Mouse (Mus musculus): ENCODE measurements around the gene Prrg2.
A peak's percentile ranks its signal among the peaks of the same experiment; 100 is the strongest.

Gene Prrg2

DNA sequence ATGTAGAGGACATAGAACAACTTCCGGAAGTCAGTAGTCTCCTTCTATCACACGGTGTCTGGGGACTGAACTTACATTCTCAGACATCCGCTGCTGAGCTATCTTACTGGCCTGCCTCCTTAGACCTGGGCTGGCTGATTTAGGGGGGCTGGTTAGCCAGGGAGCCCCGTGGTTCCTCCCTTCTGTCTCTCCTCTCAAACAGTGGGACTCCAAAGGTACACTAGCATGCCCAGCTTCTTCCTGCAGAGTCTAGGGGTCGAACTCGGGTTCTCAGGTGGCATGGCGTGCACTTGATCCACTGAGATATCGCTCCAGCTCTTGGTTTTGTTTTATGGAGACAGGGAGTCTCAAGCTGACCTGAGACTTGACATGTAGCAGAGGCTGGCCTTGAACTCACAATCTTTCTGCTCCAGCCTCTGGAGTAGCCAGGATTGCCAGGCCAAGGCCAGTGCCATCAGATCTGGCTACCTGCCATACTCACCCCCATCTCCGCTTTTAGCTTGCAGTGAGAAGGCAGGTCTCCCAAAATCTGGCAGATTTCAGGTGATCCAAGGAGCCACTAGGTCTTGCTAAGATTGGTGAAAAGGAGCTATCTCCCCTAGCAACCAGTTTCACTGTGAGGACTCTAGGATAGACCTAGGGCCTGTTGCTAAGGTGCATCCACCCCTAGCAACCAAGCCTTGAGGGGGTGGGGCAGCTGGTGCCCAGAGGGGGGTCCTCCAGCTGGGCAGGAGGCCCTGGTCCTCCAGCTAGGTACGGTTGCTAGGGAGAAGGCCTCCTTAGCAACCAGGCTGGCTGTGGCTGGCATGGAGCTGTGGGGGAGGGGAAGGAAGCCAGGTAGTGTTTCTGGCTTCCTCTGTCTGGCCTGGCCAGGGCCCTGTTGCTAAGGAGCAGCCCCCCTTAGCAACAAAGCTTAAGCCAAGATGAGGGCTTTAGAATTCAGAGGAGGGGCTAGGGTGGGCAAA is 3.6 kb downstream of the Prrg2 start:
- peak in 1 of 2 experiments; percentile 58 for DNase-seq (ENCODE audit: low spot score in 2 of 2)

DNA sequence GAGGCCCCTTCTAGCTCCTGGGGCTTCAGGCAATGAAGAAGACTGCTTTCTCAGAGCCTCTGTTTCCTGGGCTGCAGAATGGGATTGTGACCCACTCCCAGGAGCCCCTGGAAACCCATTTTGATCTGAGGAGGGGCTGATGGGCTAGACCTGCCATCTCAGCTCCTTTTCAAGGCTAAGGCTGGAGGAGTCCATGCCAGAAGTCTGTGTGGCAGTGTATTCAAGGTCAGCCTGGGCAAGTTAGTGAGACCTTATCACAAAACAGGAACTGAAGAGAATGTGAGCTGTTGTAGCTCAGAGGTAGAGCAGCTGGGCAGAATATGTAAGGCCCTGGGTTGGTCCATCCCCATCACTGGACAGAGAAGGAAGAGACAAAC is 5.5 kb downstream of the Prrg2 start:
- no peak for DNase-seq (ENCODE audit: low spot score in 2 of 2)

DNA sequence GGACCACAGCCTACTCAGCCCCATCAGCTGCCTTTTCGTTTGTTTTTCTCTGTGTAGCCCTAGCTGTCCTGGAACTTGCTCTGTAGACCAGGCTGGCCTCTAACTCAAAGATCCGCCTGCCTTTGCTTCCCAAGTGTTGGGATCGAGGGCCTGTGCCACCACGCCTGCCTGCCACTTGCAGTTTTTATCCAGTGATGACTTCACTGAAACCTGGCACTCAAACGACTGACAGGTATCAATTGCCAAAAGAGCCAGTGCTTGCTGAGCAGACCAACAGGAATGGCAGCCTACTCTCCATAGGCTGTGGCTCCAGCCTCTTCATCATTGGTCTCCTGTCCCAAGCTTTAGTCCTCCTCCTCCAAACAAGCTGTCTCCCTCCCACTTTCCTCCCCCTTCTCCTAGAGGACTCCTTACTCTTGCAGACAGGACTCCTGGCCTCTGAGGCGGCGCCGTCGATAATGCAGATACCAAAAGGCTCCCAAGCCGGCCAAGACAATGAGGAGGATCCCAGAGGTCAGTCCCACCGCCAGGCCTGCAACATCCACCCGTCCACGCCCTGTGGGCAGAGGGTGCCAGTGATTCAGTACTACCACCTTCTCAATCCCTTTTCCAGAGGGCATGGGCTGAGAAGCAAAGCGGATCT is 6.0 kb downstream of the Prrg2 start:
- DNase-seq (ENCODE audit: low spot score in 2 of 2) = peak in 1 of 2 experiments; percentile 57

DNA sequence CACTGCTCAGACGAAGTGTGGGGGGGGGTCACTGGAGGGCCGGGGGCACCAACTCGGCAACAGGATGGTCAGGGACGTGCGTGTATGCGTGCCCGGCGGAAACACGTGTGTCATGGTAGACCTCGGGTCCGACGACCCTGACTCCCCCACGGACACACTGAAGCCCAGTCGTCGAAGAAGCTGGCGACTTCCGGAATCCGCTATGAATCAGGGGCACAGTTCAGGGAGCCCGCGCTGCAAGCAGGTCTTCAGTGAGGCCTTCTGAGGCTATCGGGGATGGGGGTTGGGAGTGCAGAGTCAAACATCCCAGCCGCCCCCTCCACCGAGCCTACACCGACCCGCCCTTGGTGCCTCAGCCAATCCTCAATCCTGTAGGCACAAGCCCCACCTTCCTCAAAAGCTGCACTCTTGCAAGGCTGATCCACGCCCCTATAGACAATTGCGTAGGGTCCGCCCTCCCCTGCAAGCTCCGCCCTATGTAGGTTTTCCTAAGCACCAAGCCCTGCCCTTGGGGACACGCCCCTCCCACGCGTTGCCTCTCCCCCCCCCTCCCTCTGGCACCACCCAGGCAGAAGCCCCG is 8.5 kb downstream of the Prrg2 start:
- peak; percentile 90 for DNase-seq (ENCODE audit: low spot score in 2 of 2)

DNA sequence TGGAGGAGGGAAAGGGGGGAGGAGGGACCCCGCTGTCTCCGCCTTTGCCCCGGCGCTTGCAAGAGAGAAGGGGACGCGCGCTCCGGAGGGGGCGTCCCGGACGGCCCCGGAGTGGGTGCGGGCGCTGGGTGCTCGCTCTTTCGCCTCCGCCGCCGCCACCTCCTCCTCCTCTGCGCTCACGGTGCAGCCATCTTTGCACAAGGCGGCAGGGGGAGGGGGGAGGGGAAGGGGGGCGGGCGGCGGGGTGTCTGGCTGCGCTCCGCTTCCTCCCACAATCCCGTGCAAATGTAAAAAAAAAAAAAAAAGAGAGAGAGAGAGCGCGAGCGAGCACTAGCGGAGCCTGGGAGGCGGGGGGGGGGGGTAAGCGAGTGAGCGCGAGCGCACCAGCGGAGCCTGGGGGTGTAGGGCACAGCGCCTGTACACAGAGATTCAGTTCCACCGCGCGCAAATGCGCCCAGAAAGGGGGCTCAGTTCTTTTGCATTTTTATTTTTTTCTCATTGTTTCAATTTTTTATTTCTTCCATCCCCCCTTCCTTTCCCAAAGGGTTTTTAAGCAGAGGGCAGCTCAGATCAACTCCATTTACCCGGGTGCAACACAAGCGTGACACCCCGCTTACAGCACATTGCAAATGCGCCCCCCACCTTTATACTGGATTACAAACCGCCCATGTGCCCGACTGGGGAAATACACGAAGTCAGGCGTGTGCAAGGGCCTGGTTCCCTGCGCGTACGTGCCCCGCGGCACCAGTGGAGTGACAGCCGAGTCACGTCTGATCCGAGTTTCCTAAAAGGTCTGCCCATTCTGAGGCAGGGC is 9.2 kb downstream of the Prrg2 start:
- peak; percentile 68 to 85 for DNase-seq (ENCODE audit: low spot score in 2 of 2)

DNA sequence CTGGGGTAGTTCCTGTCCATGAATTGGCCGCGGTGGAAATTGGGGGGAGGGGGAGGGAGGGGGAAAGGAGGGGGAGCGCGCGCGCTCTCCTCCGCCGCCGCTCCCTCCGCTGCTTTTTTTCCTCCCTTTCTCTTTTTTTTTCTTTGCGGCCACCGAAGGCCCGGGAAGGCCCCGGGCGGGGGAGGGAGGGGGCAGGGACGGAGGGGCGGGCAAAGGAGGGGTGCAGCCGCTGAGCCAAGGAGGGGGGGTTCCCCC is 9.7 kb downstream of the Prrg2 start, which contains the start of gene Prr12:
Gene Prr12 (minus strand): TSS at position 20 of the 255 bp plus-strand sequence.
- DNase-seq (ENCODE audit: low spot score in 2 of 2) = no peak

DNA sequence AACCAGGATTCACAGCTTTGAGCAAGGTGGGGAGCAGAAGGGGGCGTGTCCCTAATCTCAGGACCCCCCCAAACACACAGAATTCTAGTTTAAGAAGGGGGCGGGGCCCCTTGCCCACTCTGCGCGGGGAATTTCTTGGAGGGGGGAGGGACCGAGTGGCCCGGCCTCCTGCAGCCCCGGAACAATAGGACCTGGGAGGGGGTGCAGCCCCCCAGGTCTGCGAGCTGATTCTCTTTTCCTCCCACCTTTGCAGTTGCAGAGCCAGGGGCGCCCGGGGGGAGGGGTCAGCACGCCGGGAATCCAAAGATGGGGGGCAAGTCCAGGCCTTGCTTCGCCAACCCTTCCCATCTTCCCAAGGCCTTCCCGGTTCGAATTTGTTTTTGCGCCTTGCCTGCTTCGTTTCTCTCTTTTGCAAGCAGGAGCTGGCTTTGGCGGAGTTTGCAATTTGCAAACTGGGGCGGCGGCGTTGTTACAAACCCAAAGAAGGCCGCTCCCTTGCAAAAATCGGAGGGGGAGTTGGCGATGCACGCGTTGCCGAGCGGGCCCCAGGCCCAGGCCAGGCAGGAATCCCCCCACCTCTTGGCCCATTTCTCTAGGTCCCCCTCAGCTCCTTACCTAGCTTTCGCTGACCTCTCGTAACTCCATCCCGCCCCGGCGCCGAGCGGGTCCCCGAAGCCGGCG is 10.2 kb downstream of the Prrg2 start:
- DNase-seq (ENCODE audit: low spot score in 2 of 2) = peak in 1 of 2 experiments; percentile 74

DNA sequence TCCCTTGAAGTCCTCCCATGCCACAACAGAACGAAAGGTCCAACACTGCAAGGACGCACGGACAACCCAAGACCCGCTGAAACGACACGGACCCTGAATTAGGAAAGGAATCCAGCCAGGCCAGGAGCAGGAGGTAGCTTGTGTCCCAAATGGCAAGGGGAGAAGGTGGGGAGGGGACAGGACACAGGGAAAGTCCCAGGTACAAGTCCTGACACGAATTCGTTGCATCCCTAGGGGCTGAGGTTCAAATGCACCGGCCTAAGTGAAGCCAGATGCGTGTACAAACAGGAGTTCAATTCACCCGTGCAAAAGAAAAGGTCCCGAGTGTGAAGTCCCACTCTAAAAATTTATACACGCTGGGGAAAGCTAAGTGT is 10.9 kb downstream of the Prrg2 start:
- peak in 1 of 2 experiments; percentile 62 for DNase-seq (ENCODE audit: low spot score in 2 of 2)

DNA sequence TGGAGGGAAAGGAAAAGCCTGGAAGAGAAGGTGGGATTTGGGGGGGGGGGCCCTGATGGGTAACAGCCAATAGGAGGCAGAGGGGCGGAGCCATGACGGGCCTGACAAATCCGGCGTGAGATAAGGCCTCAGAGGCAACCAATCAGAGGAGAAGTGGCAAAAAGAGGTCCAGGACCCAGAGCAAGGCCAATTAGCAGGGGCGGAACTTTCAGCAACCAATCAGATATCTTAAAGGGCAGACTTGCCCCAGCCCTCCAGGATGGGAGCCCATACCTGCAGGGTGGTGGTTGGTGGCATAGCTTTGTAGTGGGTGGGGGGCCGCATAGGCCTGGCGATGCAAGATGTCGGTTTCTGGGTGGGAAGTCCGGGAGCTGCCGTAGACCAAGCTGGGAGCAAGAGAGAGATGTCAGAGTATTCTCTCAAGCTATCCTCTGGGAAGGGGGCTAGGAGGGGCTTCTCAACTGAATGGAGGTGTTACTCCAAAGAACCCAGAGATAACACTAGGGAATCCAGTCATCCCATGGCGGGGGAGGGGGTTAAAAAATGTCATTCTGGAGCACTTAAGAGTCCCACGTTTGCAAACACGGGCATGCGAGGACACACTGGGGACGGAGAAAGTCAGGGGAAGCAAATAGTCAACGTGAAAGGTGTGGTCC is 11.4 kb downstream of the Prrg2 start:
- DNase-seq (ENCODE audit: low spot score in 2 of 2) = peak; percentile 60 to 67

DNA sequence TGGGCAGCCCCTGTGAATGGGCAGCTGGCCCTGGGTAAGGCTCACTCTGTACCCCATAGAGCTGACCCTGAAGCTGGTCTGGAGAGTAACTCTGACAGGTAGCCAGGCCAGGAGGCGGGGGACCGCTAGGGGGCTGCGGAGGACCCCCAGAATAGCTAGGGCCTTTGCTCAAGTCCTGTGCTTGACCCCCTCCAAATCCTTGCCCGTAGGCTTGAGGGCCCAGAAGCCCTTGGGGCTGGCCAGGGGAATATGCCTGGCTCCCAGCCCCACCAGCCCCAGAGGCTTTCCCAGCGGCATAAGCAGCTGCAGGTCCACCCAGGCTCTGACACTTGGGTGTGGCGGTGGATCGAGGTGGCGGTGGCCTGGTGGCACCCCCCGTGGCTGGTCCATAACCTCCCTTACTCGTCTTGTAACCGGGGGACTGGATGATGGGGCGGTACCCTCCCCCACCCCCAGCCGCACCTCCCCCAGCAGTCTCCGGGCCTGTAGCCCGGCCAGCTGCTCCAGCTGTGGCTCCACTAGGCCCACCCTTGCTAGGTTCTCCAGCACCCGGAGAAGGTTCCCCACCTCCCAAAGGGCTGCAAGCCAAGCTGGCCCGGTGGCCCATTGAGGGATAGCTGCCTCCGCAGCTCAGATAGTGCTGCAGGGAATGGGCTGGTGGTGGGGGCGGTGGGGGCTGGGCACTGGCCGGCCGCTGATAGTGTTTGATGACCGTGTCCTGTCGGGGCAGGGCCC is 13.4 kb downstream of the Prrg2 start:
- DNase-seq (ENCODE audit: low spot score in 2 of 2) = peak in 1 of 2 experiments; percentile 63

DNA sequence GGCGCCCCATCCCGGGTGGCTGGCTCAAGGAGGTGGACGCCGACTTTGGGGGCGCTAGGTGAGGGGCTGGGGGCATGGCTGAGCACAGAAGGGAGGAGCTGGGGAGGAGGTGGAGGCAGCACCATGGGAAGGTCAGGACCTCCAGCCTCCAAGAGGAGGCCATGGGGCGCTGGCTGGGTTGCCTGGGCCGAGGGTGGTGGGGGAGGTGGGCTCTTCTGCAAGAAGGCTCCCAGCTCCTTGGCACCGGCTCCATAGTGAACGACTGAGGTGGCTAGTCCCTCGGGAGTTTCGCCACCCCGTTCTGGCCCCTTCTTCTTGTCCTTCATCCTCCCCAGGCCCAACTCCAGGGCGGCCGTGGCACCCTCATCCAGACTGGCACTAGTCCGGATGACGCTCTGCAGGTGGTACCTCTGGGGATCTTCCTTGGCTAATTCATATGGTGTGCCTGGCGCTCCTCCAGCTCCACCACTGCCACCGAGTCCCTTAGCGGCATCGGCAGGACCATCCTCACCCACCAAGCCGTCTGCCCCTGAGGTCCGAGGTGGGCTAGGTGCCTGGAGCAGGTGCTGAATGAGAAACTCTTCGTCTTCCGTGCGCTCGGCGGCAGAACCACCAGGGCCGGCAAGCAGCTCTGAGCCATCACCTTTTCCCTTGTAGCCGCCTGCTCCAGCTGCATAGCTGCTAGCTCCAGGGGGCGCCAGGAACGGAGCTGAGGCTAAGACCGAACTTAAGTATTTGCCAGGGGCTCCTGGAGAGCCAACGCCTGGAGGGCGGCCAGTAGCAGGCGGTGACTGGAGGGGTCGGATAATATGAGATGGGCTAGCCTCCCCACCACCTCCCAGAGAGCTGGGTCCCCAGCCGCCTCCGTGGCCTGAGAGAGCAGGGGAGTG is 14.2 kb downstream of the Prrg2 start:
- peak in 1 of 2 experiments; percentile 63 for DNase-seq (ENCODE audit: low spot score in 2 of 2)

DNA sequence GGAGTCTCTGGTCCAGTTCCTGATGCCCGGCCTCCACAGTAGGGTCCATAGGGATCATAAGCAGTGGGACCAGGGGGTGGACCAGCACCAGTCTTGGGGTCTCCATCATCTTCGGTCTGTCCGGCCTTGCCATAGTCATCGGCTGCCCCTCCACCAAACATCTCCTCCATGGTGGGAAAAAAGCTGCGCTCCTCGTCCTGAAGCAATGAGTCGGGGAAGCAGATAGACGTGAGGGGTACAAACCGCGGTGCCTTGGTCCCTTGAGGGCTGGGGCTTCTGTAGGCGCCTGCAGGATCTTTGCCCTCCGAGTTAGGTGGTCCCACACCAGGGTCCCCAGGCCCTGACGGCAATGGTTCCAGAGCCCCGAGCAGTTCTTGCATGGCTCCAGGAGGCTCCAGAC is 15.0 kb downstream of the Prrg2 start:
- no peak for DNase-seq (ENCODE audit: low spot score in 2 of 2)

DNA sequence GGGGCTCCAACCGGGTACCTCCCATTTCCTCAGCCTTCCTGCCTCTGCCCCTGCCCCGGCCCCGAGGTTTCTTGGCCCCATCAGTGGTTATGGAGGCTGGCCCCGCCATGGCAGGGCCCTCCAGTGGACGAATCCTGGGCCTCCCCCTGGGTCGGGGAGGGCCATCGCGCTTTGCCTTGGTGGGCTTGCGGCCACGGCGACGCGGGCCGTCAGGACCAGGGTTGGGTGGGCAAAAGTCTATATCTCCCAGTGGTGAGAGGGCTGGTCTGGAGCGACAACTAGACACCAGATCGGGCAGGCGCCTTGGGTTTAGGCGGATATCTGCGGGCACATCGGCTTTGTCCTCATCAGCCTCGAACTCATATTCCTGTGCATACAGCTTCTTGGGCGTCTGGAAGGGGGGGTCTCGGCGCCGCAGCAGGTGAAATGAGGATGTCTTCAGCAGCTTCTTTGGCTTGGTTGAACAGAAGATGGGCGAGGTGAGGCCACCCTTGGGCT is 15.6 kb downstream of the Prrg2 start:
- DNase-seq (ENCODE audit: low spot score in 2 of 2) = peak in 1 of 2 experiments; percentile 59

DNA sequence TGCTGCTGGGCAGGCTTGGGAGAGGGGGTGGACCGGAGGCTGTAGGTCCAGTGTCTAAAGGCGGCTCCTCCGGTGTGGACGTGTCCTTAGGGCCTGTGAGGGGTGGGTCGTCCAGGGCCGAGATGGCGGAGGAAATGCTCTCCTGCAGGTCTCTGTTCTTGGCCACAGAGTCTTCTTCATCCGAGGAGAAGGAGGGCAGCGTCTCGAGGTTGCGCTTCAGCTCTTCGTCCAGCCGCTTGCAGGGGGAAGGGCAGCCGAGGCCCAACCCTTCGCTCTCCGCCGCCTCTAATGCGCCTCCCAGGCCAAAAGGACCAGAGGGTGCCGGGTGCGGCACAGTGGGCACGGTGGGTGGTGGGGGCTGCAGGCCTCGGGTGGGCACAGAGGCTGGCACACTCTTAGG is 16.7 kb downstream of the Prrg2 start:
- DNase-seq (ENCODE audit: low spot score in 2 of 2) = peak in 1 of 2 experiments; percentile 58

DNA sequence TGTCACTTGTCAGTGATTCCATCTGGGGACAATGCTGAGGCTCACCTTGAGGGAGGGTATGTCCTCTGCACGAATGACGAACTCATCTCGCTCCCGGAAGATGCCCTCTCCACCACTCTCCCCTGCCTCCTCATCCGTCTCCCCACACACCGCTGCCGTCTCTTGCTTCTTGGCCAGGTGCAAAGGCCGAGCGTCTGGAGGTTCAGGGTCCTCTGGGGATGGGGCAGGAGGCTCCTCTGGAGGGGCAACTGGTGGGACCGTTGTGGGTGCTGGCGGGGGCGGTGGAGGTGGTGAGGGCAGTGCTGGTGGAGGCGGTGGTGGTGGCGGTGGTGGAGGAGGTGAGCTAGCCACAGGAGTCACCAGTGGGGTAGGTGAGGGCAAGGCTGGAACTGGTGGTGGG is 19.2 kb downstream of the Prrg2 start:
- peak in 1 of 2 experiments; percentile 63 for DNase-seq (ENCODE audit: low spot score in 2 of 2)

DNA sequence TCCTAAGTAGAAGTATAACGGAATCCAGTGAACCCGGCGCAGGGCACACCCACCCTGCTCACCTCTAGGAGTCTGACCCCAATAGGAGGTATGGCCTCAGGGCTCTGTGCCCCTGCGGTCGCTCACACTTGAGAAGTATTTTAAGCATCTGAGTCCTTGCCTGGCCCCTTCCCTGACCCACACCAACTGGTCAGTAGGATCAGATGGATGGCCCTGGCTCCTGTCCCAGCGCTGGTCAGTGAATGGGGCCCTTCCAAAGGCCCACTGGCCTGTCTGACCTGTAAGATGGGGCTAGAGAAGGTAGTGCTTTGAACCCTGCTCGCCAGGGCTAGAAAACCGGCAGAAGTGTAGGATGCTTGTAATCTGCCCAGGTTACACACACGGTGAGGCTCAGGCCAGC is 21.6 kb downstream of the Prrg2 start:
- no peak for DNase-seq (ENCODE audit: low spot score in 2 of 2)

DNA sequence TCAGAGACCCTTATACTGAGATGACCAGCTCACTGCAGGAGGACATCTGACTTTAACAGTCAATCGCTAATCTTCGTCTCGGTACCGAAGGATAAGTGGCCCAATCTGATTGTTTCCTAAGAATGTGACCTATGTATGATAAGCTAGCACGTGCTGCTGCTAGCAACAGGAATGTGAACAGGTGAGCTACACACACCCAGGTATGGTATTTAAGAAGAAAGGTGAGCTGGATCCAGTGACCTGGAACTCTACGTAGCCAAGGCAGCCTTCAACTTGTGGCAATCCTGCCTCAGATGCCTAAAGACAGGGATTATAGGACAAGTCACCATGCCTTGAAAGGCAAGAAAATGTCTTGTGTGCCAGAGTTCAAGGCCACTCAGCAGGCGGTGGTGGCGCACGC is 24.1 kb downstream of the Prrg2 start:
- no peak for DNase-seq (ENCODE audit: low spot score in 2 of 2)

DNA sequence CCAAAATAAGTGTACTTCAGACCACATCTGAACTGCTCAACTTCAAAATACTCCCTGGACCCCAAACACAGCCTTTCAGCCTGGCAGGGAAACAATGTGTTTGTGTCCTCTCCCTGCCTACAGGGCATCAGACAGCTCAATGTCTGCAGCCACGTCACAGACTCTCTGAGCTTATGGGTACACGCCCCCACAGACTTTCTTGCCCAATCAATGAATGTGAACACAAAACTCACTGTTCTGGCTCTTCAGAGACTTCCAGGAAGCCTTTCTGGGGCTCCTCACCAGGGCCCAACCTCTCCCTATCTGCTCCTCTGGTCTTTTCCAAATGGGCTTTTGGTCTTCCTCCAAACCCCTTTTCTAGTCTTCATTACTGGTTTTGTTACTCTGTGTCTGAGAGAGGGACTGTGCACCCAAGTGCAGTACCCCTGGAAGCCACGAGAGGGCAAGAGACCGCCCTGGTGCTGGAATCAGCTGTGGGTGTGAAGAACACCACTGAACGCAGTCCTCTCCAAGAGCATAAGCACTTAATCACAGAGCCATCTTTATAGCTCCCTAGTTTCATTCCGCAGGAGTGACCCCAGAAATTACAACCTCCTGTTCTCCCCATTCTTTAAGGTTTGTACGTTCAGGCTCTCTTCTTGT is 24.6 kb downstream of the Prrg2 start:
- peak; percentile 72 to 91 for DNase-seq (ENCODE audit: low spot score in 2 of 2)

All from spleen, postnatal 4 days (tissue).